Mouse (Mus musculus) heart, embryonic 16.5 days (tissue): ENCODE data around the gene Myo5a. TPM values are rescaled to one million over a fixed set of nuclear protein-coding genes. Genes with fewer than 3 reads are reported as not detected.

ENCODE experiments used
- ATAC-seq: fragments of 200-750 bp; cut with Nextera tagmentation; replicated peaks from 2 replicates; pipeline ENCODE4 v1.8.0; 2017; ENCODE audit warnings: moderate number of reproducible peaks; ENCODE audit not compliant: insufficient read depth, low FRiP score; ENCODE audit errors: extremely low read depth
- H3K27ac ChIP-seq: fragments of 300-500 bp; sonication (generic); 2 replicates; pipeline ENCODE4 v1.5.1; 2014; ENCODE audit warnings: mild to moderate bottlenecking, low read length, control low read depth, moderate library complexity
- H3K27me3 ChIP-seq: fragments of 300-500 bp; sonication (generic); 2 replicates; pipeline ENCODE4 v1.6.1; 2014; ENCODE audit warnings: low read length, mixed read lengths; ENCODE audit not compliant: control insufficient read depth, insufficient read depth
- H3K36me3 ChIP-seq: fragments of 300-500 bp; sonication (generic); 2 replicates; pipeline ENCODE4 v1.6.1; 2014; ENCODE audit not compliant: control insufficient read depth, insufficient read depth
- H3K4me1 ChIP-seq: fragments of 300-500 bp; sonication (generic); 2 replicates; pipeline ENCODE4 v1.6.1; 2014; ENCODE audit warnings: low read length, mixed read lengths; ENCODE audit not compliant: control insufficient read depth, insufficient read depth
- H3K4me2 ChIP-seq: fragments of 300-500 bp; sonication (generic); 2 replicates; pipeline ENCODE4 v1.6.1; 2014; ENCODE audit warnings: low read depth, mild to moderate bottlenecking, control low read depth, low read length
- H3K4me3 ChIP-seq: fragments of 300-500 bp; sonication (generic); 2 replicates; pipeline ENCODE4 v1.5.1; 2014; ENCODE audit warnings: mild to moderate bottlenecking, control low read depth, low read length
- H3K9ac ChIP-seq: fragments of 300-500 bp; sonication (generic); 2 replicates; pipeline ENCODE4 v1.6.1; 2014; ENCODE audit warnings: low read length, control low read depth
- H3K9me3 ChIP-seq: fragments of 300-500 bp; sonication (generic); replicated peaks from 2 replicates; pipeline ENCODE4 v1.6.1; 2016; ENCODE audit warnings: low read length; ENCODE audit not compliant: control insufficient read depth
- WGBS: fragments of 180-500 bp; shearing (Covaris S2); extraction: QIAGEN DNeasy Blood & Tissue Kit; methylation state at CpG from one replicate; pipeline ENCODE4 v1.1.7; 2014; 5-methylcytosine and 5-hydroxymethylcytosine counted together
- polyA plus RNA-seq: library from polyadenylated mRNA; unstranded; fragments of >200 nt; fragmentation: Nextera tagmentation; extraction: Ambion mirVana; gene quantifications from 2 replicates; pipeline ENCODE4 v1.2.1, GENCODE M21; 2015

Myo5a gene
- polyA plus RNA-seq, 1 experiment from 2014 or later = 6.9 TPM

- no peak overlapping the region for H3K4me3 ChIP-seq
- 85% methylated on average over 1 of the region's 1 CpGs for WGBS
- H3K36me3 ChIP-seq = no peaks in the 10 kb centered on the region
- no peaks in the 10 kb centered on the region for H3K27me3 ChIP-seq
- no peak overlapping the region for H3K4me2 ChIP-seq
- ATAC-seq = no peak
- no peaks in the 10 kb centered on the region for H3K9me3 ChIP-seq
- peaks cover 6% of the 10 kb centered on the region; the same call in 1 of the 2 replicates for H3K4me1 ChIP-seq
- H3K9ac ChIP-seq = no peak overlapping the region
- H3K27ac ChIP-seq = no peak overlapping the region
Observed at GRCm38 (mm10) chr9:75092134-75092533, 21.3 kb downstream of the Myo5a start.

GRCm38 (mm10) chr9:75094762-75095161 is 23.9 kb downstream of the Myo5a start:
- Histone ChIP-seq H3K36me3 (no peaks in the 10 kb centered on the region), H3K27me3 (no peaks in the 10 kb centered on the region), H3K4me2 (no peak overlapping the region), H3K4me1 (0 out of 2 replicates have a peak, but pooled peaks cover 2% of the 10 kb centered on the region), H3K4me3 (no peak overlapping the region), H3K27ac (no peak overlapping the region), H3K9ac (no peak overlapping the region), H3K9me3 (no peaks in the 10 kb centered on the region)
- no peak for ATAC-seq
- WGBS = 69% methylated on average over 3 of the region's 3 CpGs

GRCm38 (mm10) chr9:75098937-75099336 is 28.1 kb downstream of the Myo5a start:
- no peaks in the 10 kb centered on the region for H3K27me3 ChIP-seq
- no peaks in the 10 kb centered on the region for H3K4me1 ChIP-seq
- no peak overlapping the region for H3K27ac ChIP-seq
- H3K4me2 ChIP-seq = no peak overlapping the region
- no peak overlapping the region for H3K9ac ChIP-seq
- no peak for ATAC-seq
- WGBS = 93% methylated on average over 9 of the region's 9 CpGs
- H3K4me3 ChIP-seq = no peak overlapping the region
- no peaks in the 10 kb centered on the region for H3K36me3 ChIP-seq
- no peaks in the 10 kb centered on the region for H3K9me3 ChIP-seq

- ATAC-seq = no peak
- Histone ChIP-seq H3K36me3 (no peaks in the 10 kb centered on the region), H3K9ac (no peak overlapping the region), H3K27me3 (no peaks in the 10 kb centered on the region), H3K27ac (no peak overlapping the region), H3K4me2 (no peak overlapping the region), H3K4me1 (no peaks in the 10 kb centered on the region), H3K9me3 (no peaks in the 10 kb centered on the region), H3K4me3 (no peak overlapping the region)
- WGBS = 92% methylated on average over 8 of the region's 8 CpGs
Observed at GRCm38 (mm10) chr9:75100157-75100781, 29.5 kb downstream of the Myo5a start.

- no peaks in the 10 kb centered on the region for H3K4me1 ChIP-seq
- no peak for ATAC-seq
- H3K27me3 ChIP-seq = no peaks in the 10 kb centered on the region
- H3K27ac ChIP-seq = no peak overlapping the region
- no peaks in the 10 kb centered on the region for H3K9me3 ChIP-seq
- no peaks in the 10 kb centered on the region for H3K36me3 ChIP-seq
- H3K4me3 ChIP-seq = no peak overlapping the region
- H3K9ac ChIP-seq = no peak overlapping the region
- H3K4me2 ChIP-seq = no peak overlapping the region
Observed at GRCm38 (mm10) chr9:75102131-75102530, 31.3 kb downstream of the Myo5a start.

- Histone ChIP-seq H3K9ac (no peak overlapping the region), H3K36me3 (peaks cover 3% of the 10 kb centered on the region; the same call in 1 of the 2 replicates)
- WGBS = 51% methylated on average over 2 of the region's 2 CpGs
Observed at GRCm38 (mm10) chr9:75116571-75117177, 45.9 kb downstream of the Myo5a start.

GRCm38 (mm10) chr9:75121126-75121525 is 50.3 kb downstream of the Myo5a start:
- H3K4me3 ChIP-seq = no peak overlapping the region
- ATAC-seq = no peak
- no peak overlapping the region for H3K27ac ChIP-seq
- H3K36me3 ChIP-seq = peaks cover 3% of the 10 kb centered on the region; the same call in 1 of the 2 replicates
- no peak overlapping the region for H3K9ac ChIP-seq
- no peaks in the 10 kb centered on the region for H3K4me1 ChIP-seq
- H3K9me3 ChIP-seq = no peaks in the 10 kb centered on the region
- H3K27me3 ChIP-seq = no peaks in the 10 kb centered on the region
- WGBS = 97% methylated on average over 3 of the region's 3 CpGs
- no peak overlapping the region for H3K4me2 ChIP-seq

More at GRCm38 (mm10) chr9:75116571-75117177, 45.9 kb downstream of the Myo5a start:
- Histone ChIP-seq H3K4me2 (no peak overlapping the region), H3K4me3 (no peak overlapping the region), H3K27me3 (no peaks in the 10 kb centered on the region), H3K4me1 (no peaks in the 10 kb centered on the region), H3K9me3 (no peaks in the 10 kb centered on the region), H3K27ac (no peak overlapping the region)
- ATAC-seq = no peak

GRCm38 (mm10) chr9:75124201-75124721 is 53.4 kb downstream of the Myo5a start:
- no peaks in the 10 kb centered on the region for H3K9me3 ChIP-seq
- no peak overlapping the region for H3K9ac ChIP-seq
- no peak overlapping the region for H3K4me2 ChIP-seq
- no peak overlapping the region for H3K4me3 ChIP-seq
- peaks cover 7% of the 10 kb centered on the region for H3K36me3 ChIP-seq
- no peaks in the 10 kb centered on the region for H3K4me1 ChIP-seq
- no peak for ATAC-seq
- no peaks in the 10 kb centered on the region for H3K27me3 ChIP-seq
- H3K27ac ChIP-seq = no peak overlapping the region
- WGBS = 57% methylated on average over 6 of the region's 6 CpGs

GRCm38 (mm10) chr9:75130553-75130952 is 59.7 kb downstream of the Myo5a start:
- Histone ChIP-seq H3K4me3 (no peak overlapping the region), H3K9me3 (no peaks in the 10 kb centered on the region), H3K4me2 (no peak overlapping the region), H3K27me3 (no peaks in the 10 kb centered on the region), H3K36me3 (peaks cover 4% of the 10 kb centered on the region), H3K4me1 (no peaks in the 10 kb centered on the region), H3K27ac (no peak overlapping the region), H3K9ac (no peak overlapping the region)
- 53% methylated on average over 2 of the region's 2 CpGs for WGBS
- ATAC-seq = no peak
